Mouse (Mus musculus) induced T-regulatory cell, adult 2 months (primary cell): ENCODE data around the gene Tcf20.

Experiments used
- DNase-seq: peaks from one replicate; pipeline ENCODE4 v3.0.0-alpha.2; 2012; ENCODE audit warnings: low read depth

Gene Tcf20

DNA sequence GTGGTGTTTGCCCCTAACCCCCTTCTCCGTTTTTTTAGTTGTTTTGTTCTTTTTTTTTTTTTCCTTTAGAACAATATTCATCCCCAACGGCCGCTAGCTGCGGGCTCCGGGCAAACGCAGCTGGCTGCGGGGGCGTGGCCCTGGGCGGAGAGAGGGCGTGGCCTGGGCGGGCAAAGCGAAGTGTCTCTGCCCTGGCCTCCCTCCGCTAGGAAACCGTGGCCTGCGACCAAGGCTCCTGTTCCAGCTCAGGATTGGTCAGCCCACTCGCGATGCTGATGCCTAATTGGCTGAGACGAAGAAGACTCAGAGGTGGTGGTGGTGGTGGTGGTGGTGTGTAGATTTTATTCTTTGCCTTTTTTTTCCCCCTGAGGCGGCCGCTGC, at the start of gene Tcf20:
Gene Tcf20, minus strand, starts transcription at position 141 of the 381 bp plus-strand sequence.
- DNase-seq = peak; percentile 91

DNA sequence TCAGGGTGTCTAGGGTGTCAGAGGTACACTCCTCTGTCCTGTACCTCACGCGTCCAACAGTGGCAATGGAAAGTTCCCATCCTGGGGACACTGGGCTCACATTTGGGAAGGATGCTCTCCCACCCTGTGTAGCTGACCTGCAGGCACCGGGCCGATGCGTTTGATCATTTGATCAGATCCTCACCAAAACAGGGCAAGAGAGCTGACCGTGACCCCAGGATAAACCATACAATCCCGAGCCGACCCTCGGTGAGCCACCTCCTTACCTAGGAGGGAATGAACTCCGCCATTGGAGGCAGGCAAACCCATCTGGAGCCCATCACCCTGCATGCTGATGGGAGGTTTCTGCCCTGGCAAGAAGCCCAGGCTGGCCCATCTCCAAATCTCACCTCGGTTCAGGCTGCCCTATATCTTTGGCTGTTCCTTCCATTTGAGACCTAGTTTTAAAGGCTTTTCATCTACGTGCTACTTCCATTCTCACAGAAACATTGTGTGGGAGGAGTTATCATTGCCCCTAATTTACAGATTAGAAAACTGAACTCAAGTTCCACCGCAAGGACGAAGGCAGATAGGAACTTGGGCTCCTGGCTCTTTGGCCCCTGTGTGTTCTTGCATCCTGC, 49.3 kb upstream of the Tcf20 start:
- DNase-seq = no peak

DNA sequence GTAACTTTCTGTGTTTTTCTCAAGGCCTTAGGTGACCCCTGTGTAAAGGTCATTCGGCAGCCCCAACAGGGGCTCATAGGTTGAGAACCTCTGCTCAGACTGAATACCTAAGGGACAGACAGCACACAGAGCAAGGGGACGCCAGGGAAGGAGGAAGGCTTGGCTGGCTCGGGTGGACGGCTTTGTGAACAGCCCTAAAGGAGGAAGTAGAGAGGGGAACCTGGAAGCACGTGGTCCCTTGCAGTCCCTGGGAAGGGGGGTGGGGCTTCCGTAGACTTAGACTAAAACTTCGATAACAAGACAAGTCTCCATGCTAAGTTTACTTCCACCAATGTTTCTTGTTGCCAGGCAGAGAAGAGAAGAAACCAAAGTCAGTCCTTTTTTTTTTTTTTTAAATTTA, 48.4 kb upstream of the Tcf20 start:
- peak; percentile 26 for DNase-seq

DNA sequence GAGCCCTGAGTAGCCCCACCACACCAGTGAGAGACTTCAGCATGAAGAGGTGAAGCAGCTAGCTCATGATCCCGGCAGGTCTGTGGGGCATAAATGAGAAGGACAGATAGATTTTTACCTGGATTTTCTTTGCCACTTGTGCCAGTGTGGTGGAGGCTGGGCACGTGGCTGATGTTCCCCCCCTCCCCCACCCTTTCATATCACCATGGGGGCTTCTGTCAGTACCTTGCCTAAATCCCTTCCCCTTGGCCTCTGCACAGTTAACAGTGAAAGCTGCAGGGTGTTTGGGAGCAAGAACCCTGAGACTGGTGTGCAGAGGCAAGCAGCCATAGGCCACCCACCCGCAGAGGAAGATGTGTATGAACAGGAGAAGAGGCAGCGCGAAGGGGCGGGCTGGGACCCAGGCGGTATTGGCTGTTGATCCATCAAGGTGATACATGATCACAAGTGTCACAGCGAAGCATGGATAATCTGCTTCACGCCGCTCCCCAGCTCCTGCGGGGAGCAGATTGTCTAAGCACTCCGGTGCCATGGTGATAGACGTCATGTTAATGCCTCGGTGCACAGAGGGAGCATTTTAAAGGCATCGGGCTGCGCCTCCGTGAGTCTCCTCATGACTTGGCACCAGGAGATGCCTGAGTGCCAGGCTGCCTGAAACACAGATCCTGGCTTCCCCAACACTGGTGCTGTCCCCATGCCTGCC, 46.8 kb upstream of the Tcf20 start:
- DNase-seq = no peak

DNA sequence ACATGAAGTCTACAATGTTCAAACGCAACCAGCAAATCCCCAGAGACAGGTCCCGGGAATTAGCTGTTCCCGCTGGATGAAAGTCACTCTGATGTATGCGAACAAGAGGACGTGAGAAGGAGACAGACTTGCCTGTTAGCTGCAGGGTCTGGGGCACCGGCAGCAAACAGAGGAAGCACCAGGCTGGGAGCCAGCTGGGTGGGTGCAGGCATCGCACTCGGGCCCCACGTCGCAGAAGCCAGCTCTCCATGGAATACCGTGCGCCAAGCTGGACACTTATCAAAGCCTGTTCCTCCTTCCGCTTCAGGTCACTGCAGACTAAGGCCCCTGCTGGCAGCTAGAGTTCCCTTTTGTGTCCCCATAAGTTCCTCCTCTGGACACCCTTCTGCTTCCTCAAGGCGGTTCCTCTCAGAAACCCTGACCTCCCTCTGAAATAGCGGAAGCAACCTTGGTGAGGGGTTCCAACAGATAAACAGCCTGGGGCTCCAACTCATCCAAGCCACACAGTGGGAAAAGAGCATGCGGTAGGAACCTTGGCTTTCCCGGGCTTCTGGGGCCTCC, 45.4 kb upstream of the Tcf20 start, which contains the start of gene Nfam1:
Gene Nfam1, minus strand, starts transcription at position 326 of the 561 bp plus-strand sequence.
- no peak for DNase-seq

DNA sequence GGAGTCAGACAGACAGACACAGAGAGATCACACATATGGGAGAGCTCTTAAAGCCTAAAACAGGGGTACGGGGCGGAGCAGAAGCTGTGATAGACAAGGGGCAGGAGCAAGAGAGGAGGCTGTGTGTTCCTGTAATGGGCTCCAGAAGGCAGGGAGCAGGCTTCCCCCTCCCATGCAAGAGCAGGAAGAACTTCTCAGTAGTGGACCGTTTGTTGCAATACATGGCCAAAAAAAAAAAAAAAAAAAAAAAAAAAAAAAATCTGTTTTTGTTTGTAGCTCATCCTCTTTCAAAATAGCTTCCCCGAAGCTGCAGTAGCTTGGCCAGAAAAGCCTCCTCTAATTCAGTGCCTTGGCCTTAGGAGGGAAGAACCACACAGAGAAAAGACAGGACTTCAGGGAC, 43.2 kb upstream of the Tcf20 start:
- DNase-seq = no peak

DNA sequence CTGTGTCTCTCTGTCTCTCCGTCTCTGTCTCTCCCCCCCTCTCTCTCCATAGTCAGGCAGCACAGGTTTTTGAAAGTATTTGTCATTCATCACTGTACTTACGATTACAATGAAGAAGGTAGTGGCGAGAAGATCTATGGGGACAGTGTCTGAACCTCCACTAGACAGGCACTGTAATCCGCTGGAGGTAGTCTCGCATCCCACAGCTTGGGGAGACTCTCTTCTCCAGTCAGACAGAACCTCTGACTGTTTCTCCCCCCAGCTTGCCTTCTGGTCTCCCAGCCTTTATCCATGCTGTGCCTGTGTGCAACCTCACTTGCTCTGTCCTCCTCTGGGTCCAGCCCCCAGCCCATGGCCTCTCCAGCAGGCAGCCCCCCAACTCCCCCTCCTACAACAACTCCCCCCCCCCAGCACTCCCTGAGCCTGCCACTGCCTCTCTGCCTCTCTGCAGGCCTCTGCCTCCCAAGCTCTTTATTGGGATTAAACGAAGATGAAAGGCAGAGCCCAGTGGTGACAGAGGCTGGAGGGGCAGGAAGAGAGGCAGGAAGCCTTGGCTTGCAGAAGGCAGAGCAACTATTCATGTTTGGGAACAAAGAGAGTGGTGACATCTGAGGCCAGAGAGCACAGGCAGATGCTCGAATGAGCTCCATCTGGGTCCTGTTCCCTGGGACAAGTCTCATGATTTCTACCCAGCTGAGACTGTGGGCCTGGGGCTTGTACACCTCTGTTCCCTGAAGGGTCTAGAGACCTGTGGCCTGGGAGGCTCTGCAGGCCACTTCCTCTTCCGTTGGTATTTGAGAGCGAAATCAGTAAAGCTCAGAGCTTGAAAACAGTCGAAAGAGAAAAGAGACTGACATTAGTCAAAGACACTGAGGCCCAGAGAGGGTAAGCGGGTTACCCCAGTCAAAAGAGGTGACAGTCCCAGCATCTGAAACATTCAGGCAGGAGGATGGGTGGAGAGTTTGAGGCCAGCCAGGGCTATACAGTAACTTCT, 42.4 kb upstream of the Tcf20 start:
- peak; percentile 47 for DNase-seq

DNA sequence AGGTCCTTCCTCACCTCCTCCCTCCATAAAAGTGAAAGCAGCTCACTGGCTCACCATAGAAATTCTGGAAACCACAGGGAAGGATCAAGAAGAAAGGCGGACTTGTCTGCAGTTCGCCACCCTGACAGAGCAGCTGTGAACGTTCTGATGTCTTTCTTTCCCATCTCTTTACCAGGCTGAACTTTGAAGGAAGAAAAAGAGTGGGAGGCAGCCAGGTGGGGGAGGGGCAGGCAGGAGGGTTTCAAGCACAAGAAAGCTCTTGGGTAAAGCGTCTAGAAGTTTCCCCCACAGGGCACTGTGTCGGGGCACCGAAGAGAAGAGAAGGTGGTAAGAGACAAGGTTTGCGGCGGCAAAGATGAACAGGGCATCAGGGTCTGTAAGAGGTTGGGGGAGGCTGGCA, 38.5 kb upstream of the Tcf20 start:
- DNase-seq = no peak

DNA sequence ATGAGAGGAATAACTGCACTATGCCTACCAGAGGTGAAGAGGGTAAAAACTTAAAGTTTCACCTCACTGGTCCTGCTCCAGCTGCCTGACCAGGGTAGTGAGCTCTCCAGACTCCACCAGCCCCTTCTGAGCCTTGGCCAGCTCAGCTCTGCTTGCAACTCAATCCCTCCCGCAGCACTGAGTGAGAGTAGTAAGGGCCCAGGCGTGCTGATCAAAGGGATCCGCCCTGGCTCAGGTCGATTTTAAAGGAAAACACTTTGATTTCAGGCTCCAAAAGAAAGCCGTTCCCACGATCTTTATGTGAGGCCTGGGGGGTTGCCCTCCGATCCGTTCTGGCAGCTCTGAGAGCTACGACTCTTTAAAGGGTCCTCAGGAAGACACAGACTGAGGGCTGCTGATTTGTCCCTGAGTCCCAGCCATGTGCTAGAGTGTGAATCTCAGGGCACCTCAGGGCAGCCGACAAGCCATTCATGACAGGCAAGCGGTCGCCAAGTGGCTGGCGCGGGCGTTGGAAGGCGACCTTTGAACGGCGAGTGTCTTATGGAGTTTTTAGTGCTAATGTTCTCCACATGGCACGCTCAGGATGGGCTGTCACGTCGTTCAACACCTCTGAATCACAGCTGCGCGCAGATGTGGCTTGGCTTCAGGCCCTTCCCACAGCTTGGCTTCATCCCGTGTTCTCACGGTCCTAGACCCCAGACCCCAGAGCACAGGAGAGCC, 37.5 kb upstream of the Tcf20 start:
- no peak for DNase-seq

DNA sequence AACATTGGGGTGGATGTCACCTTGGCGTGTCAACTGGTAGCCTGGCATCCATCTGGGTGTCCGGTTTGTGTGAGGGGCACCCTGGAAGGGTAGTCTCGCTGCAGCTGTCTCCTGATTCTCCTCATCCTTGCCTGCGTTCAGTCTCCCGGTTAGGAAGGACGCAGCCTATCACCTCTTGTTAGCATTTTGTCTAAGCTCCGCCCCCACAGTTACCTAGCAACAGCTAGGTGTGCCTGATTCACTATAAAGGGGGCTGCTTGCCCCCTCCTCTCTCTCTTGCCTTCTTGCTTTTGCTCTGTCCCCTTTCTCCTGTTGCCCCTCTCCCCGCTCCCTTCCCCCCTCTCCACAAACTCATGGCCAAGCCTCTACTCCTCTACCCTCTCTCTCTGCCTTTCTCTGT, 35.3 kb upstream of the Tcf20 start:
- DNase-seq = no peak

DNA sequence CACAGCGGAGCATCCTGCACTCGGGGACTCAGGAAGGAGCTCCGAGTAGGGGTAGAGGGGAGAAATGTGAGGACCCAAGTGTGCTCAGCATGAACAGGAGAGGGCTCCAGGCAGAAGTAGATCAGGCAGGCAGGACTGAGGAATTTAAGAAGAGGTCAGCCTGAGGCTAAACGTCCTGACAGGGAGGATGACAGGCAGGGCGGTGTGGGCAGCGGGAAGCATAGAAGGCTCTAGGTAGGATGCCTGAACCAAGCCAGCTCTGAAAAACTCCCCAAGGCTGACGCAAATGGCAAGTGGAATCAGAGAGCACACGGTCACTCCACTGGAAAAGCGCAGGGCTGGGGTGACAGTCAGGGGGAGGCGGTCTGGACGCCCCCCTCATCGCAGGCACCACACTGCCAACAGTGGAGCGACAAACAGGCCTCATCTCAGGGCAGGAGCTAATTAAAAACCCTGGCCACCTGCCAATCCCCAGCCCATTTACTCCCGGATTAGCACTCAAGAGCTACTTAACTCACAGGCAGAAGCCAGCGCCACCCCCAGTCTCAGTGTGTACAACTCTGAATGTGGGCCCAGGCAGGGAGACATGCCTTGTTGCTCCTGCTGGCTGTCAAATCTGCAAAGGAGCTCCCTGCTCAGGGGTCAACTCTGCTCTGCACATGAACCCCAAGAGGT, 23.5 kb upstream of the Tcf20 start:
- no peak for DNase-seq

DNA sequence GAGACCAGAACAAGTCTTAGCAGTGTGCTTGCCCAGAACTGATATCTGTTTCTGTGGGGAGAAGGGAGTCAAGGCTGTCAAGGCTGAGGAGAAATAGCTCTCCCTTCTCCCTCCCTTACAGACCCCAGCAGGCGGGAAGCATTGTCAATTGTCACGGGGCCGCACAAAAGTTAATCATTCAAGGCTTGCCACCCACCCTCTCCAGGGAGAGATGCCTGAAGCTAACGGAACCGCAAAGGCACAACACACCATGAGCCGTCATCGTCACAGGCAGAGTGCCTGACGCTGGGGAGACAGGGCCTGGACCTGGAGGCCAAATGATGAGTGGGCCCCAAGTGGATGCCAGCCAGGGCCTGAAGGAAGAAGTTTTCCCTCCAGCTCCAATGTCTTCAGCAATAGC, 22.8 kb upstream of the Tcf20 start:
- no peak for DNase-seq

DNA sequence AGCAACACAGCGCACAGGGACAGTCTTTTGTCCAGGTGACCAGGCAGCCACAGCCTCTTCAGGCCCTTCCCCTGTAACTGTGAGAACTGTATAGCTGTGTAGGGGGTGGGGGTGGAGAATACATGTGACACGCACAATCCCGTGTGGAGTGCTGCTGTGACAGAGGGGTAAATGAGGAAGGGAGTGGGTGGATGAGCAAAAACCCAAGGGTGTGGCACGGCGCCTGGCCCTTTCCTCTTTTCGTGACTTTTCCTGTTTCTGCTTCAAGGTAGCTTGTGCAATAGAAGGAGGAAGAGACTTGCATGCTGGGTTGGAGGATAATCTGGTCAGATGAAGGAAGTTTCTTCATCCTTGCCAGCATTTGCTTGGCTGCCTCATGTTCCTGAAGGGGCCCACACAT, 21.9 kb upstream of the Tcf20 start:
- no peak for DNase-seq

DNA sequence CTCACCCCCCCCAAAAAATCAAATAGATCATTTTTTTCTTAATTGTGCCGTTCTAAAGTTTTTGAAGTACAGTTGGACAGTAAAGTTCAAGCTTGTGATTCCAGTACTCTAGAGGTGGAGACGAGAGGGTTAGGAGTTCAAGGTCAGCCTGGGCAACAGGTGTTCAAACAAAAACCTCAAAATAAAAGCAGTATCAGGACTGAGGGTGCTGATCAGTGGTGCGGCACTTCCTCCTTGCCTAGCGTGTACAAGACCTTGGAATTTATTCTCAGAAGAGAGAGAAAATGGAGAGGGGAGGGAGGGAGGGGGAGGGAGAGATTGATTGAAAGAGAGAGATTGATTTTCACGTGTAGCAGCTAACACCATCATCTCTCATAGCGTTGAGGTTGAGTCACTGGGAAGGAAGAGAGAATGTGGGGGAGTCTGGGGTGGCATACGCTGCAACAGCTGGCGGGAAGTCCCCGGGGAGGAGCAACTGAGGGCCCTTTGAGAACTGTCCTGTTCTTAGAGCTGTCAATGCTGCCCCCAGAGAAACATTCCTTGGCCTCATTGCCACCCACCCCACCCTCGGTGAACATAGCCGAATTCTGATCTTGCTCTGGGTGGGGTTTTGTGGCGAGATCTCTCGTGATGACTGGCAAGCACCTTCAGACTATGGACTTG, 21.2 kb upstream of the Tcf20 start:
- peak; percentile 68 for DNase-seq

DNA sequence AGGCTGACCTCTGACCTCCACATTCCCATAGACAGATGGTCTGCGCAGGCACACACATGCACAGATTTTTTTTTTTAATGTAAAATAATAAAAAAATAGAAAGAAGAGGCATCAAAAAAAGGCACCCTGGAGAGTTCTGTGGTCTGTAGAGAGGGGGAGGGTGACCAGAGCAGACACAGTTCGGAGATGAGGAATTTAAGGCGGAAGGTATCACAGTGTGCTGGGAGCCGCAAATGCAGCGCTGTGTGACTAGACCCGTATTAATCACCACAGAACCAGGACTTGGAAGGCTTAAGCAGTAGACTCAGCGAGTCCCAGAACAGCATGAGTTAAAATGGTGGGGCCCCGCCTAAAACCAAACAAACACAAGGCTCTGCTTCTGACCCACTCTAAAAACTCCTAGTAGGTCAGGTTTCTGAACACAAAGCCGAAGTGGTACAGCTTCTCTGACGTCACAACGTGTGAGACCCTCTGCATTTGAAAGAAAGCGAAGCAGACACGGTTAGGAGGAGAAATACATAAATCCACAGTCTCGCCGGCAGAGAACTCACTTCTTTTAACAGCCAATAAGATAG, 19.8 kb upstream of the Tcf20 start:
- no peak for DNase-seq

DNA sequence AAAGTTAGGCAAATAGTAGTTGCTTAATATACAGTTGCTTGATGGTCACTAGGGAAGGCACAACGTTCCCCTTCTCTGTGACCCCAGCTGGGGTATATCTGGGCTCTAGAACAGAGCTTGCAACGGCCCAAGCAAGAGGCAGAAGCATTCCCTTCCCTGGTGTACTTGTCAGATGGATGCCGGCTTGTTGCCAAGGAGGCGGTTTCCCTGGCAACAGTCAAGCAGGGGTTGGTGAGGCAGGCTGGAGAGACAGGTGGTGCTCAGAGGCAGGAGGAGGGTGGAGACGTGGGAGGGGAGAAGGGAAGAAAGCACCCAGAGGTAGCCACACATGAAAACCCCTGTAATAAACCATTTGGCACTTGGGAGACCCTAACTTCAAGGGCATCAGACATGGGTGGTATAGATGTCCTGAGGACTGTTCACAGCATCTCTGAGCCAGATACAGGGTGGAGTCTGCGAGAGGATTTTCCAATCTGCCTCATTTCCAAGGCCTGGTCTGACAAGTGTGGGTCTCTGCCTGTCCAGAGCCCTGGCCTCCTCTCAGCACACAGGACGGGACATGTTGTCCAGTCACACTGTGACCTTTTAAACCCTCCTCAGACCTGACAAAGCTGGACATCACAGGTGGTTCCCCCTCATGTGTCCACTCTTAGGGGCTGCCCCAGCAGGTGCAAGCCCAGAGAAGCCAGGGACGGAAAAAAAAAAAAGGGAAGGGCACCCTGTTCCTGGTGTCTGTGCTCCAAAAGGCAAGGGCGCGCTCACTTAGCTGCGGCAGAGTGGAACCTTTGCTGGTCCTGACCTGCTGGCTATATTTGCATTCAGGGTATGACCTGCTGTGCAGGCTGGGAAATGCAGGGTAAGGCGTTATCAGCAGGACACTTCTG, 15.2 kb upstream of the Tcf20 start:
- no peak for DNase-seq

DNA sequence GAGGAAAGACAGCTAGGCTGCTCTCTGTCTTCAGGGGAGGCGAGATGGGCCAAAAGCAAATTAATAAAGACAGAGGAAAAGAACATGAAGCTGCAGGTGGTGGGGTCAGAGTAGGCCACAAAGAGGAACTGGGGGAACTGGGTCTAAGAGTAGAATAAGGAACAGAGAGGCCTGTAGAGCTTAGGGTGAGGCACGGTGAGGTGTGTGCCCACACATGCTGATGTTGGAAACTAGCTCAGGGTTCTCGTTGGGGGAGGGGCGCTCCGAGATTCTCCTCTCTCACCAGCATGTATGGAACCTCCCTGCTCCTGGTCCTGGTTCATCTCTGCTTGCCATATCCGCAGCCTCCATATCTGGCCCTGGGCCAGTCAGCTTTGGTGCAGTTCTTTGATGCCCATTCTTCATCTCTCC, 11.1 kb upstream of the Tcf20 start:
- no peak for DNase-seq

DNA sequence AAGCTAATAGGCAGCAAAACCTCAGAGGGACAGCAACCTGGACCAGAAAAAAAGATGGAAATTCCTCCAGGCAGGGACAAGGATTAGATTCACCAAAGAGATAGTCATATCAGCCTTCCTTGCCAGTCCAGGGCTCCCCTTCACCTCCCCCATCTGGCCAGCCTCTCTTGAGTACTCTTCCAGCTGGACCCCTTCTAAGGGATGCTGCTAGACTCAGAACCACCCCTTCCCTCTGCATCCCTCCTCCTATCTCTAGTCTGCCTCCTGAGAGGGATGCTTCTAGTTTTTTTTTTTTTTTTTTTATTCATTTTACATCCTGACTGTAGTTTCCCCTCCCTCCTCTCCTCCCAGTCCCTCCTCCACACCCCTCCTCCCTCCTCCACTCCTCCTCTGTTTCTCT, 8.8 kb upstream of the Tcf20 start:
- DNase-seq = no peak

DNA sequence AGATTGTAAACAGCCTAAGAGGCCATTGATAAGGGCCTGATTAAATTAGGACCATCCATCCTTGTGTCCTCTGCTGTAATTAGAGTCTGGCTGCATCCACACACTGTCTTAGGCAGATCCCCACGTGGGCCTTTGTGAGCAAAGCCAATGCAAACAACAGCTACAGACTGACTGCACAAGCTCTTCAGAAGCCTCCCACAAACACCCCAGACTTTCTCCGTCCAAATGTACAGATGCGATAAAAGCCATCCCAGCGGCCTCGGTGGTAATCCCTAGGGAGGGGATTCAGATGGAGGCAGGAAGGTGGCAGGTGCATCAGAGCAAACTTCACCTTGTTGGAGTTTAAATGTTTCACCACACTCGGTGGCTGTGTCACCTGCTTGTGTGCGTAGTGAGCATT, 7.6 kb upstream of the Tcf20 start:
- no peak for DNase-seq
